Mouse (Mus musculus) cerebellum, adult 2 months (tissue): ENCODE measurements around the gene Aunip. TPM values are rescaled to one million over a fixed set of nuclear protein-coding genes. Genes with fewer than 3 reads are reported as not detected.

Source experiments
- DNase-seq, 2 experiments: peaks; one replicate each; pipeline ENCODE4 v3.0.0; 2021
- H3K27ac ChIP-seq: fragments of 200-500 bp; 2 replicates; pipeline ENCODE4 v1.5.1; 2012; ENCODE audit warnings: low read length, control low read depth, inconsistent platforms; ENCODE audit not compliant: insufficient read depth
- H3K27me3 ChIP-seq: fragments of 200-500 bp; 2 replicates; pipeline ENCODE4 v1.6.1; 2012; ENCODE audit warnings: inconsistent platforms, mild to moderate bottlenecking, low read length, moderate library complexity; ENCODE audit not compliant: control insufficient read depth, insufficient read depth
- H3K4me1 ChIP-seq: fragments of 200-500 bp; 2 replicates; pipeline ENCODE4 v1.6.1; 2011; ENCODE audit warnings: low read length; ENCODE audit not compliant: control insufficient read depth, insufficient read depth
- H3K4me3 ChIP-seq: fragments of 200-500 bp; replicated peaks from 2 replicates; pipeline ENCODE3; 2011; ENCODE audit warnings: mild to moderate bottlenecking, low read depth, low read length, control low read depth; ENCODE audit not compliant: insufficient read depth
- CTCF ChIP-seq: fragments of 200-500 bp; IDR thresholded peaks from 2 replicates; pipeline ENCODE4 v1.5.1; 2011; ENCODE audit warnings: low read depth, mild to moderate bottlenecking, control low read depth, low read length, moderate library complexity, borderline replicate concordance; ENCODE audit not compliant: insufficient read depth
- POLR2A ChIP-seq: fragments of 200-500 bp; IDR thresholded peaks from 2 replicates; pipeline ENCODE4 v1.6.1; 2011; ENCODE audit warnings: low read length, control low read depth, borderline replicate concordance; ENCODE audit not compliant: insufficient read depth
- WGBS: fragments of 180-500 bp; shearing (Covaris S2); methylation state at CpG from one replicate; pipeline ENCODE4 v1.1.7; 2018; 5-methylcytosine and 5-hydroxymethylcytosine counted together
- polyA plus RNA-seq: library from polyadenylated mRNA; depleted of rRNA; stranded (reverse); fragments of >200 nt; gene quantifications from 2 replicates; pipeline ENCODE4 v1.2.3, GENCODE M21; 2012

Aunip gene
- polyA plus RNA-seq, 1 experiment, result 0.65 TPM

DNA sequence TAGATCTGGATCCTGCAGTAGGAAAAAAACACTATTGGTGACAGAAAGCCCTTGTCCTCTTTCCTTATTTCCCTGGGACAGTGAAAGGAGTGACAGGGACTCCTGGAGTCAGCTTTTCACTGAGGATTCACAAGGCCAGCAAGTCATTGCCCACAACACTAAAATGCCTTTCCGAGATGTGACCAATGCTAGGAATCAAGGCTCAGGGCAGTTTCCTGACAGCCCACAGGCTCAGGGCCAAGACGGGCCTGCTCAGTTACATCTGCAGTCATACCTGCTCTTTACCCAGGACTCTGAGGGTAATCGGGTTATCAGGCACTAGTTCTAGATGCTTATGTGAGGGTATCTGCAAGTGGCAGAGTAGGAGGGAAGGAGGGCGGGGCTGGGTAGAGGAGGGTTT lies 12.6 kb downstream of the Aunip start:
- no peak overlapping the region for H3K4me3 ChIP-seq
- H3K27me3 ChIP-seq, result no peaks in the 10 kb centered on the region
- TF ChIP-seq POLR2A (no peak), CTCF (no peak)
- WGBS, result 85% methylated on average over 4 of the region's 4 CpGs
- DNase-seq, result no peak
- 0 out of 2 replicates have a peak, but pooled peaks cover 10% of the 10 kb centered on the region for H3K4me1 ChIP-seq
- no peak overlapping the region for H3K27ac ChIP-seq

DNA sequence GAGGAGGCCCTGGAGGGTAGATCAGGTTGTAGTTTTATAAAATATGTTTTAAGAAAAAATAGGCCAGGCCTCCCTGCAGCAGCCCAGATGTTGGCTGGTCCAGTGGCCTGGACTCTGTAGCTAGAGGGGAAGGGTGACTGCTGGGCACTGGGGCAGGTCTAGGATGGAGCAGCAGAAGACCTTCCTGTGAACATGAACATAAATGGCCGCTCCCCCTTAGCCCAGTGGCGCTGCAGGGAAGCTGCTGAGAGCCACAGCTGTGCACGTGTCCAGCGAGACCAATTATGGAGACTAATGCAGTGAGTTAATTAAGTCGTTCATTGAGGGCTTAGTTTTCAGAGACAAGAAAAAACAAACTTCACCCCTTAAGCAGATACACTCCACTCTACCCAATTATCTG lies 15.0 kb downstream of the Aunip start:
- no peak for DNase-seq
- Histone ChIP-seq H3K27me3 (no peaks in the 10 kb centered on the region), H3K27ac (no peak overlapping the region), H3K4me1 (0 out of 2 replicates have a peak, but pooled peaks cover 8% of the 10 kb centered on the region), H3K4me3 (no peak overlapping the region)
- WGBS, result 67% methylated on average over 5 of the region's 5 CpGs
- no peak for TF ChIP-seq POLR2A

DNA sequence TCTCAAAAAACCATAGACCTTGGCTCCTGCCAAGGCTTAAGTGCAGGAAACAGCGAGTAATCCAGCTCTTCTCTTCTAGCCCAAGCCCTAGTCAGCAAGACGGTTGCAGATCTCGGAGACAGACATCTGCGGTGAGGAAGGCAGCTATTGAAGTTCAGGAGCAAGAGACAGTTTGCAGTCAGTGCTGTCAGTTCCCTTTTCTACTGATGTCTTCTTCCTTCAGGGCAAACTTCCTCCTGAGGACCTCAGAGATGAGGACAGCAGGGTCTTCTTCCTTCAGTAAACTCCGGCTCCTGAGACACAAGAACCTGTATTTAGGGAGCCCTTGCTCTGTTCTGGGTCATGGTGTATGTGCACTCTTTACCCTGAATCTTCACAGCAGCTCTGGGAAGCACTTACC lies 15.4 kb downstream of the Aunip start:
- 82% methylated on average over 5 of the region's 5 CpGs for WGBS
- no peak overlapping the region for H3K4me3 ChIP-seq
- no peaks in the 10 kb centered on the region for H3K27me3 ChIP-seq
- TF ChIP-seq POLR2A (no peak), CTCF (no peak)
- H3K27ac ChIP-seq, result no peak overlapping the region
- no peak for DNase-seq
- H3K4me1 ChIP-seq, result 0 out of 2 replicates have a peak, but pooled peaks cover 8% of the 10 kb centered on the region

DNA sequence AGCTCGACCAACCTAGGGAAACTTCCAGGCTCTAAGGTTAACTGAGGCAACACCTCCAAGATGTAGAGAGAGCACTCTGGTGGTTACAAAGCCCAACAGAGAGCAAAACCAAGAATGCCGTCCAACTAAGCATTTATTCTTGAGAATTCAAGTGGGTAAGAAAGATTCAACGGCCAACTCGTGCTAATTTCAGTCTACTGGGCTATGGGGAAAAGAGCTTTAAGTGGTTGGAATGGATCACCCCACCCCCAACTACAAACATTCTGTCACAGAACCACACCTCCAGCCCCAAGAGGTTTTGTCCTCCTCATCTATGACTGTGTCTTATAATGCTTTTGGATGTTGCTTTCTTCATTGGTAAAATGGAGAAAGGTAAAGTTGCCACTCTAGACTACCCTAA lies 22.1 kb downstream of the Aunip start:
- Histone ChIP-seq H3K4me3 (no peak overlapping the region), H3K4me1 (peaks cover 4% of the 10 kb centered on the region; the same call in 1 of the 2 replicates), H3K27ac (no peak overlapping the region), H3K27me3 (no peaks in the 10 kb centered on the region)
- no peak for TF ChIP-seq POLR2A
- no peak for TF ChIP-seq CTCF
- WGBS, result 79% methylated on average over 4 of the region's 4 CpGs
- no peak for DNase-seq

DNA sequence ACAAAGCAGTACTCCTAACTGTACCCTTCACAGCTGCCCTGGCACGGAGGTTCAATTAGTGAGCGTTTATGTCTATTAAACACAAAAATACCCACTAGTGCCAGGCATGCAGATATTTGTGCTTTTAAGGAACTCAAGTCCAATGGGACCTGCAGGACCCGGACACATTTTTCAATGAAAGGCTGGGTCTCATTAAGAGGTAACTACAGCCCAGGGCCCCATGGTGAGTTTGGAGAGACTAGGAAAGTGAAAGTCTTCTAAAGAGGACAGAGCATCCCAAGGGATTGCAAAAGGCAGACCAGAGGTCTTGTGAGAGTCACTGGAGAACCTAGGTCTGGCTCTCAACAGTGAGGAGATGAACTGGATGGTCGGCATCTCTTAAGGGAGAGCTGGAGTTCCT lies 22.6 kb downstream of the Aunip start:
- Histone ChIP-seq H3K4me1 (peaks cover 6% of the 10 kb centered on the region; the same call in 1 of the 2 replicates), H3K27me3 (no peaks in the 10 kb centered on the region), H3K27ac (no peak overlapping the region), H3K4me3 (no peak overlapping the region)
- no peak for TF ChIP-seq CTCF
- no peak for TF ChIP-seq POLR2A
- DNase-seq, result no peak
- WGBS, result 80% methylated on average over 4 of the region's 4 CpGs

DNA sequence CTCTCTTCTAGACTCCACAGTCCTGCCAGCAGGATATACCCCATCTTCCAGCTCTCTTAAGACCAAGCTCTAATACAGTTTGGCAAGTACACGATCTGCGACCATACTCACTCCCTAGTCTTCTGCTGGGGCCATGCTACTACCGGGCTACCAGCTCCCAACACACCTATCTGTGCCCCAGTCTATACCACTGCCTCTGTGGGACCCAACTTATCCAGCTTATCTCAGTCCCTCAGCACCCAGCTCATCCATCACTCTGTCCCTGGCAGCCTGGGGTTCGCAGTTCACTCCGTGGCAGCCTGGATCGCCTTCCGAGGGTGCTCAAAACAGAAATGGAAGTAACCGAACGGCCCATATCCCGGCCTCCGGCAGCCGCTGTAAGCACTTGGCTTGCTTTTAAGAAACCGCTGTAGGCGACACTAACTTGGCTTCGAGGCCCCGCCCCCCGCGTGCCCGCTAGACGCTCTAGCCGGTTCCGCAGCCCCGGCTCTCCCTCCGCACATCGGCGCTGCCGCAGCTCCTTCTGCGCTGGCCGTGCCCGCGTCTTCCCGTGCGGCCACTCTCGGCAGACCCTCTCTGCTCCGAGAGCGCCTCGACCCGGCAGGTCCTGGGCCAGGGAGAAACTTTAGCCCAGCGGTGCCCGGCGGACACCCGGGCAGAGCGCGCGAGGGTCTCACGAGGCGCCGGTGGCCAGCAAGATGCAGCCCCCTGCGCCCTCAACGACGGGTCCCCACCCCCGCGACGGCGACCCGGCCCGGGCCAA lies 23.5 kb downstream of the Aunip start:
- WGBS, result under 1% methylated on average over 57 of the region's 57 CpGs
- H3K27me3 ChIP-seq, result no peaks in the 10 kb centered on the region
- peak overlapping the region; percentile 73 for H3K4me3 ChIP-seq
- peak overlapping the region; percentile 69; the same call in 1 of the 2 replicates for H3K27ac ChIP-seq
- TF ChIP-seq CTCF, result no peak
- TF ChIP-seq POLR2A, result no peak
- peak; percentile 51 to 62 for DNase-seq
- peaks cover 15% of the 10 kb centered on the region for H3K4me1 ChIP-seq

DNA sequence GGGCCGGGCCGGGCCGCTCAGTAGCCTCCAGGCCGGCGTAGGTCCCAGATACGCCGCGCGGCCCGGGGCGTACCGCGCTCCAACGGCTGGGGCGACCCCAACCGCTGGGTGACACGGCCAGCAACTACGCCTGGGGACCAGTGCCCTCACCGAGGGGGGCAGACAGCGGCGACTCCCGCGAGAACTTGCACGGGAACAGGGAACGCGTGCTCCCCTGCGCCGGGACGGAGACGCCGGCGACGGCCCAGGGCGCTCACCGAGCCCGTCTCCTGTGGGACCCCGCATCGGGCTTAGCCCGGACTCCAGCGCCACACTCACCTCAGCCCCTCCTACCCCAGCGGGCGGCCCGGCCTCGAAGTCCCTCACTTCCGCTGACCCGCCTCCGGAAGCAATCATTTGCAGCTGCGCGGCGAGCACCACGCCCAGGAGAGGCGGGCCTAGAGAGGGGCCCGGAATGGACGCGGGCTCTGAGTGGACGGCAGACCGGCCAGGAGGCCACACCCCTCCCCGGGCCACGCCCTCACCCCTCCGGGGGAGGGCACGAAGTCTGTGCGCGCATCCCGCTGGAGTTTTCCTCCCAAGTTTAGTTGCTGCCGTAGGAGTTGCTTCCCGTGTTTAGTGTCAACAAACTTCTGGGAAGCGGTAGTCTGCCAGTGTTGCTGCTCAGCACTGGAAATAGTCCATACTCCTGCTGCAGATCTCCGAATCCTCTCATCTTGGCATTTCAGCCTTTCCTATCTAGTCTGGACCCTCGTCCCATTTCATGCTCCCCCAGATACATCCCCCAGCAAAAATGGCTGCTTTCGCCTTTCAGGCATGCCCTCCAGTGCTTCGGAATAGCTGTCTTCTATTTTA lies 24.4 kb downstream of the Aunip start, which contains the start of gene Mtfr1l:
Gene Mtfr1l (minus strand): TSS at position 456 of the 855 bp plus-strand sequence.
- under 1% methylated on average over 70 of the region's 71 CpGs for WGBS
- peak within 1 kb of the TSS; percentile 69; the same call in 1 of the 2 replicates for H3K27ac ChIP-seq
- peak; percentile 95 to 97 for DNase-seq
- H3K4me3 ChIP-seq, result peak within 1 kb of the TSS; percentile 73
- TF ChIP-seq CTCF, result no peak
- TF ChIP-seq POLR2A, result 0 out of 2 replicates have a peak, but pooled peaks have one; percentile 38
- no peaks in the 10 kb centered on the region for H3K27me3 ChIP-seq
- peaks cover 23% of the 10 kb centered on the region for H3K4me1 ChIP-seq
